Mouse (Mus musculus) erythroid progenitor cell, adult 5-6 weeks (primary cell): ENCODE data around the gene Shisa5. TPM values are rescaled to one million over a fixed set of nuclear protein-coding genes. Genes with fewer than 3 reads are reported as not detected.

Experiments used
- ATAC-seq: replicated peaks from 2 replicates; pipeline ENCODE4 v1.8.0; 2016; ENCODE audit warnings: moderate number of reproducible peaks, mild to moderate bottlenecking, moderate TSS enrichment, inconsistent platforms; ENCODE audit not compliant: poor library complexity, low FRiP score, severe bottlenecking
- total RNA-seq, 2 experiments: library from RNA; stranded (forward) in 1 of 2; stranded (reverse) in 1 of 2; fragments of 150-400 nt in 1 of 2; fragments of 186-747, 209-891 nt in 1 of 2; gene quantifications; 2 replicates each; pipeline versions ENCODE4 v1.2.3 to v1.2.4; 2015 to 2017; ENCODE audit warnings: low replicate concordance in 2 of 2

Shisa5 gene
- total RNA-seq, 2 experiments from 2014 or later = 13.8 to 87.6 TPM

GRCm38 (mm10) chr9:109016973-109017604, 21.3 kb upstream of the Shisa5 start:
- peak; percentile 82 for ATAC-seq

GRCm38 (mm10) chr9:109021428-109021827, 16.9 kb upstream of the Shisa5 start:
- ATAC-seq = no peak

- ATAC-seq = no peak
Observed at GRCm38 (mm10) chr9:109022866-109023685, 15.3 kb upstream of the Shisa5 start.

GRCm38 (mm10) chr9:109027521-109027920, 10.8 kb upstream of the Shisa5 start:
- ATAC-seq = no peak

GRCm38 (mm10) chr9:109028421-109028820, 9.9 kb upstream of the Shisa5 start:
- ATAC-seq = no peak

- no peak for ATAC-seq
Observed at GRCm38 (mm10) chr9:109028919-109029318, 9.4 kb upstream of the Shisa5 start.

GRCm38 (mm10) chr9:109030312-109030711, 8.1 kb upstream of the Shisa5 start:
- ATAC-seq = no peak

GRCm38 (mm10) chr9:109031001-109031400, 7.4 kb upstream of the Shisa5 start:
- no peak for ATAC-seq

- no peak for ATAC-seq
Observed at GRCm38 (mm10) chr9:109031686-109032085, 6.7 kb upstream of the Shisa5 start.

GRCm38 (mm10) chr9:109032435-109032834, 5.9 kb upstream of the Shisa5 start:
- no peak for ATAC-seq

GRCm38 (mm10) chr9:109038901-109039364, 568 bp downstream of the Shisa5 start:
- no peak for ATAC-seq

- ATAC-seq = no peak
Observed at GRCm38 (mm10) chr9:109039681-109040080, 1.3 kb downstream of the Shisa5 start.

GRCm38 (mm10) chr9:109040216-109040615, 1.9 kb downstream of the Shisa5 start:
- ATAC-seq = no peak

GRCm38 (mm10) chr9:109040906-109041305, 2.5 kb downstream of the Shisa5 start:
- ATAC-seq = no peak

- ATAC-seq = no peak
Observed at GRCm38 (mm10) chr9:109041351-109041750, 3.0 kb downstream of the Shisa5 start.

GRCm38 (mm10) chr9:109046306-109046705, 7.9 kb downstream of the Shisa5 start:
- ATAC-seq = peak; percentile 81

- ATAC-seq = no peak
Observed at GRCm38 (mm10) chr9:109049316-109049715, 11.0 kb downstream of the Shisa5 start.

- ATAC-seq = no peak
Observed at GRCm38 (mm10) chr9:109049996-109050673, 11.8 kb downstream of the Shisa5 start.

GRCm38 (mm10) chr9:109050674-109050997, 12.3 kb downstream of the Shisa5 start:
- no peak for ATAC-seq

GRCm38 (mm10) chr9:109051011-109051501, 12.7 kb downstream of the Shisa5 start:
- no peak for ATAC-seq
